Mouse (Mus musculus) hindbrain, embryonic 16.5 days (tissue): ENCODE data around the gene Pml. TPM values are rescaled to one million over a fixed set of nuclear protein-coding genes. Genes with fewer than 3 reads are reported as not detected.
"Not testable (repeated sequence)": the region's sequence is repeated elsewhere in the genome, so short reads cannot be mapped to it uniquely, and the experiment has no call there.

Experiments
- ATAC-seq: fragments of 200-750 bp; cut with Nextera tagmentation; 2 replicates; pipeline ENCODE4 v1.8.0; 2017; ENCODE audit warnings: moderate TSS enrichment, moderate library complexity
- H3K27ac ChIP-seq: fragments of 300-500 bp; sonication (generic); 2 replicates; pipeline ENCODE4 v1.5.1; 2014; ENCODE audit warnings: low read depth, mild to moderate bottlenecking, control low read depth, low read length, moderate library complexity
- H3K27me3 ChIP-seq: fragments of 300-500 bp; sonication (generic); replicated peaks from 2 replicates; pipeline ENCODE4 v1.6.1; 2014; ENCODE audit warnings: low read length; ENCODE audit not compliant: control insufficient read depth, insufficient read depth
- H3K36me3 ChIP-seq: fragments of 300-500 bp; sonication (generic); 2 replicates; pipeline ENCODE4 v1.6.1; 2014; ENCODE audit warnings: mild to moderate bottlenecking, low read length, moderate library complexity, mixed read lengths; ENCODE audit not compliant: control insufficient read depth, insufficient read depth
- H3K4me1 ChIP-seq: fragments of 300-500 bp; sonication (generic); 2 replicates; pipeline ENCODE4 v1.6.1; 2014; ENCODE audit warnings: low read depth, low read length; ENCODE audit not compliant: control insufficient read depth, insufficient read depth
- H3K4me2 ChIP-seq: fragments of 300-500 bp; sonication (generic); 2 replicates; pipeline ENCODE4 v1.6.1; 2014; ENCODE audit warnings: mild to moderate bottlenecking, low read length, control low read depth, moderate library complexity
- H3K4me3 ChIP-seq: fragments of 300-500 bp; sonication (generic); 2 replicates; pipeline ENCODE4 v1.5.1; 2014; ENCODE audit warnings: mild to moderate bottlenecking, low read length, control low read depth, moderate library complexity
- H3K9ac ChIP-seq: fragments of 300-500 bp; sonication (generic); 2 replicates; pipeline ENCODE4 v1.6.1; 2014; ENCODE audit warnings: low read depth, mild to moderate bottlenecking, control low read depth, low read length, moderate library complexity
- H3K9me3 ChIP-seq: fragments of 300-500 bp; sonication (generic); 2 replicates; pipeline ENCODE4 v1.6.1; 2014; ENCODE audit warnings: mild to moderate bottlenecking, low read length, moderate library complexity; ENCODE audit not compliant: control insufficient read depth
- WGBS: fragments of 180-500 bp; shearing (Covaris S2); extraction: QIAGEN DNeasy Blood & Tissue Kit; methylation state at CpG from one replicate; pipeline ENCODE4 v1.1.7; 2014; 5-methylcytosine and 5-hydroxymethylcytosine counted together
- polyA plus RNA-seq: library from polyadenylated mRNA; unstranded; fragments of >200 nt; fragmentation: Nextera tagmentation; extraction: Ambion mirVana; gene quantifications from 2 replicates; pipeline ENCODE4 v1.2.1, GENCODE M21; 2015

Pml gene
- polyA plus RNA-seq, 1 experiment from 2014 or later, result 3.9 TPM

DNA sequence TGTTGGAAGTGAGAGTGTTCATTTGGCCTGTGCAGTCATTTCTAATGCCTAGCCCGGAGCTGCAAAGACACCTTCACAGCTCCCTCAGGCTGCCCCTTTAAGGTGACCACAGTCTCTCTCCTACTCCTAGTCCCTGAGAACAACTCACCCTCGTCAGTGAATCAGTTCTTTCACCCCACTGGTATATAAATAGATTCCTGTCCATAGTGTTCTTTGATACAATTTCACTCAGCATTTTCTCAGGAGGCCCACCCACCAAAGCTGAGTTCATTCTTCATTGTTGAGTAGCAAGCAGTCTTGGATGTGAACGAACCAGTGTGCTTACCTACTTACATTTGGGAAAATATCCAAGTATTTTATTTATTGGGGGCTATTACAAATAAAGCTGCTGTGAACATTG lies 25.0 kb upstream of the Pml start:
- H3K4me3 ChIP-seq, result no peak overlapping the region
- WGBS, result 46% methylated on average over 3 of the region's 3 CpGs
- no peak for ATAC-seq
- no peaks in the 10 kb centered on the region for H3K27me3 ChIP-seq
- H3K27ac ChIP-seq, result no peak overlapping the region
- H3K36me3 ChIP-seq, result no peaks in the 10 kb centered on the region
- no peak overlapping the region for H3K9ac ChIP-seq
- H3K4me2 ChIP-seq, result no peak overlapping the region
- peaks cover 6% of the 10 kb centered on the region; the same call in 1 of the 2 replicates for H3K4me1 ChIP-seq
- no peaks in the 10 kb centered on the region for H3K9me3 ChIP-seq

DNA sequence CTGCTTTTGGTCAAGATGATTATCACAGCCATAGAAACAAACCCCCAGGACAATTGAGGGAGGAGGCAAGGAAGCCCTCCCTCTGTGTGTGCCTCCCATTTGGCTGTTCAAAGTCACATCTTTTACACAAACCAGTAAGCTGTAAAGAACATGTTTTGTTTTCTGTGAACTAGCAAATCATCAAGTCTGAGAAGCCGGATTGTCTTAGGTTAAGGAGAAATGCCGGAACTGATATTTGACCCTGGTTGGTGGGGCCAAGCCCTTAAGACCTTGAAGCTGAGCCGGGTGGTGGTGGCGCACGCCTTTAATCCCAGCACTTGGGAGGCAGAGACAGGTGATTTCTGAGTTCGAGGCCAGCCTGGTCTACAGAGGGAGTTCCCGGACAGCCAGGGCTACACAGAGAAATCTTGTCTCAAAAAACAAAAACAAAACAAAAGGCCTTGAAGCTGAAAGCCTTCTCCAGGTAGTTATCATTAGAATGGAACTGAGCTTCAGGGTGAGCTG lies 24.6 kb upstream of the Pml start:
- Histone ChIP-seq H3K4me3 (no peak overlapping the region), H3K4me2 (no peak overlapping the region), H3K9ac (no peak overlapping the region), H3K9me3 (no peaks in the 10 kb centered on the region), H3K27ac (no peak overlapping the region), H3K4me1 (peaks cover 6% of the 10 kb centered on the region; the same call in 1 of the 2 replicates), H3K27me3 (no peaks in the 10 kb centered on the region), H3K36me3 (no peaks in the 10 kb centered on the region)
- no peak for ATAC-seq
- 83% methylated on average over 7 of the region's 7 CpGs for WGBS

DNA sequence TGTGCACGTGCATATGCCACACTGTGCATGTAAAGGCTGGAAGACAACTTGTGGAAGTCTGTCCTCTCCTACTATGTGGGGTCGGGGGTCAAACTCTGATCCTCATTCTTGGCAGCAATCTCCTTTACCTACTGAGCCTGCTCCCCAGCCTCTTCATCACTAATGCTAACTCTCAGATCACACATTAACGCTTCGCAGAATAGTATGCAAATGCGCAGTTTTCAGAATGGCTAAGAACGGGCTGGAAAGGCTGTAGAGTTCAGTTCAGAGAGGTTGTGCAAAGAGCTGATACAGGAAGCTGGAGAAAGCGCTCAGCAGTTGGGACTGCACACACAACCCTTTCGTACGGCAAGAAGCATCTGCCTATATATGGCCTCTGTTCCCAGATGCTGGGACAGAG lies 23.3 kb upstream of the Pml start:
- ATAC-seq, result no peak
- 75% methylated on average over 9 of the region's 9 CpGs for WGBS
- H3K4me3 ChIP-seq, result no peak overlapping the region

GRCm38 (mm10) chr9:58272068-58272541 lies 22.5 kb upstream of the Pml start:
- H3K27ac ChIP-seq, result no peak overlapping the region
- no peaks in the 10 kb centered on the region for H3K9me3 ChIP-seq
- no peak overlapping the region for H3K9ac ChIP-seq
- no peaks in the 10 kb centered on the region for H3K27me3 ChIP-seq
- H3K4me1 ChIP-seq, result peaks cover 6% of the 10 kb centered on the region; the same call in 1 of the 2 replicates
- ATAC-seq, result no peak
- no peaks in the 10 kb centered on the region for H3K36me3 ChIP-seq
- no peak overlapping the region for H3K4me2 ChIP-seq
- 82% methylated on average over 2 of the region's 2 CpGs for WGBS
- no peak overlapping the region for H3K4me3 ChIP-seq

More for the DNA sequence above, 23.3 kb upstream of the Pml start:
- H3K4me1 ChIP-seq, result peaks cover 6% of the 10 kb centered on the region; the same call in 1 of the 2 replicates
- no peaks in the 10 kb centered on the region for H3K27me3 ChIP-seq
- no peak overlapping the region for H3K4me2 ChIP-seq
- no peaks in the 10 kb centered on the region for H3K9me3 ChIP-seq
- no peaks in the 10 kb centered on the region for H3K36me3 ChIP-seq
- H3K27ac ChIP-seq, result no peak overlapping the region
- H3K9ac ChIP-seq, result no peak overlapping the region

DNA sequence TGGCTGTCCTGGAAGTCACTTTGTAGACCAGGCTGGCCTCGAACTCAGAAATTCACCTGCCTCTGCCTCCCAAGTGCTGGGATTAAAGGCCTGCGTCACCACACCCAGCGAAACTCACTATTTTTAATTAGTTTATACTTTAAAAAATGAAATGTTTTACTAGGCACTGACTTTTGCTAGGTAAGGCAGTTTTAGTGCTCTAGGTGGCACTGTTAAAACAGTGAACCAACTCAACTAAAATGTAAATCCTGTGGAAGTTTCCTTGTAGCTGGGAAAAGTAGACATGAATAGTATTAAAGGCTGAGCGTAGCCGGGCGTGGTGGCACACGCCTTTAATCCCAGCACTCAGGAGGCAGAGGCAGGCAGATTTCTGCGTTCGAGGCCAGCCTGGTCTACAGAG lies 22.0 kb upstream of the Pml start:
- H3K9ac ChIP-seq, ATAC-seq, H3K9me3 ChIP-seq, H3K4me1 ChIP-seq, H3K27me3 ChIP-seq, H3K4me2 ChIP-seq, H3K4me3 ChIP-seq, H3K27ac ChIP-seq, H3K36me3 ChIP-seq: not testable (repeated sequence)
- WGBS, result 97% methylated on average over 9 of the region's 9 CpGs

GRCm38 (mm10) chr9:58271109-58271508 lies 21.5 kb upstream of the Pml start:
- peaks cover 6% of the 10 kb centered on the region; the same call in 1 of the 2 replicates for H3K4me1 ChIP-seq
- no peaks in the 10 kb centered on the region for H3K27me3 ChIP-seq
- no peak overlapping the region for H3K9ac ChIP-seq
- no peaks in the 10 kb centered on the region for H3K36me3 ChIP-seq
- H3K27ac ChIP-seq, result no peak overlapping the region
- H3K9me3 ChIP-seq, result no peaks in the 10 kb centered on the region
- 89% methylated on average over 3 of the region's 3 CpGs for WGBS
- H3K4me3 ChIP-seq, result no peak overlapping the region
- no peak overlapping the region for H3K4me2 ChIP-seq
- no peak for ATAC-seq

DNA sequence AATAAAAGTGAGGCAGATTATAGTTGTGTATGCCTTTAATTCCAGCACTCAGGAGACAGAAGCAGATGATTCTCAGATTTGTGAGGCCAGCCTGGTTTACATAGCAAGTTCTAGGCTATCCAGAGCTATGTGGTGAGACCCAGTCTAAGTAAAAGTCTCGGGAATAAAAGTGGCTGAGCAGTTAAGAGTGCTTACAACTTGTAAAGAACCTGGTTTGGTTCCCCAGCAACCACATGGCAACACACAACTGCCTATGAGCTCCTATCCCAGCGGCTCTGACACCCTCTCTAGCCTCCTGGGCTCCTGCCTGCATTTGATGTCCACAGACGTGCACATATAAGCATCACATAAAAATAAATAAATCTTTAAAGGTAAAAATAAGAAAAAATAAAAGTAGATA lies 20.5 kb upstream of the Pml start:
- no peaks in the 10 kb centered on the region for H3K36me3 ChIP-seq
- H3K4me1 ChIP-seq, result no peaks in the 10 kb centered on the region; the same call in 1 of the 2 replicates
- 59% methylated on average over 3 of the region's 3 CpGs for WGBS
- ATAC-seq, result no peak
- H3K4me2 ChIP-seq, result no peak overlapping the region
- H3K4me3 ChIP-seq, result no peak overlapping the region
- H3K9ac ChIP-seq, result no peak overlapping the region
- no peaks in the 10 kb centered on the region for H3K27me3 ChIP-seq
- no peaks in the 10 kb centered on the region for H3K9me3 ChIP-seq
- H3K27ac ChIP-seq, result no peak overlapping the region

- no peak for ATAC-seq
Measured at GRCm38 (mm10) chr9:58268384-58269313, 19.1 kb upstream of the Pml start.

DNA sequence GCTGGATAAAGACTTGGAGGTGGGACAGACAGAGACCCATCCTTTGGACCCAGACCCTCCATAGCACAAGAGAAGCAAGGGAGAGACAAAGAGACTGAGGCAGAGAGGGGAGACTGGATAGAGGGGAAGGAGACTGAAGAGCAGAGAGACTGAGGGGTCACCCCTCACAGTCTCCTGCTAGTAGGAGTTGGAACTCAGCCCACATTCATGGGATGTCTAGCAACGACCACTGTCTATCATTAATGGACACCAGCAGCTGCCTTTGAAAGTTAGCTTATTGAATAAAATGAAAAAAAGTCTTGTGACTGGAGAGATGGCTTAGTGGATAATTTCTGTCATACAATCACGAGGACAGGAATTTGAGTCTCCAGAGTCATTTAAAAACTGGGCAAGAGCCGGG lies 17.5 kb upstream of the Pml start:
- no peak for ATAC-seq
- Histone ChIP-seq H3K27me3 (no peaks in the 10 kb centered on the region), H3K9ac (no peak overlapping the region), H3K4me1 (no peaks in the 10 kb centered on the region), H3K9me3 (no peaks in the 10 kb centered on the region), H3K4me2 (no peak overlapping the region), H3K27ac (no peak overlapping the region), H3K36me3 (peaks cover 9% of the 10 kb centered on the region), H3K4me3 (no peak overlapping the region)
- WGBS, result 72% methylated on average over 3 of the region's 3 CpGs

More at GRCm38 (mm10) chr9:58268384-58269313, 19.1 kb upstream of the Pml start:
- no peaks in the 10 kb centered on the region for H3K4me1 ChIP-seq
- no peaks in the 10 kb centered on the region for H3K27me3 ChIP-seq
- H3K4me3 ChIP-seq, result no peak overlapping the region
- no peaks in the 10 kb centered on the region for H3K36me3 ChIP-seq
- 60% methylated on average over 12 of the region's 12 CpGs for WGBS
- no peak overlapping the region for H3K27ac ChIP-seq
- no peaks in the 10 kb centered on the region for H3K9me3 ChIP-seq
- H3K4me2 ChIP-seq, result no peak overlapping the region
- H3K9ac ChIP-seq, result no peak overlapping the region
